Mouse (Mus musculus) stomach, postnatal 0 days (tissue): ENCODE measurements around the gene B3galnt2. TPM values are rescaled to one million over a fixed set of nuclear protein-coding genes. Genes with fewer than 3 reads are reported as not detected.

Experiments used
- ATAC-seq: fragments of 200-750 bp; cut with Nextera tagmentation; 2 replicates; pipeline ENCODE4 v1.8.0; 2017; ENCODE audit not compliant: low FRiP score, low TSS enrichment
- DNase-seq: peaks from one replicate; pipeline ENCODE4 v3.0.0-alpha.2; 2016; ENCODE audit warnings: low spot score
- H3K27ac ChIP-seq: fragments of 300-500 bp; sonication (generic); replicated peaks from 2 replicates; pipeline ENCODE4 v1.5.1; 2014; ENCODE audit warnings: mild to moderate bottlenecking, control low read depth
- H3K27me3 ChIP-seq: fragments of 300-500 bp; sonication (generic); 2 replicates; pipeline ENCODE4 v1.6.1; 2014; ENCODE audit warnings: low read length; ENCODE audit not compliant: control insufficient read depth, insufficient read depth
- H3K36me3 ChIP-seq: fragments of 300-500 bp; sonication (generic); 2 replicates; pipeline ENCODE4 v1.6.1; 2014; ENCODE audit warnings: low read length, mixed read lengths; ENCODE audit not compliant: control insufficient read depth, insufficient read depth
- H3K4me1 ChIP-seq: fragments of 300-500 bp; sonication (generic); replicated peaks from 2 replicates; pipeline ENCODE4 v1.6.1; 2014; ENCODE audit warnings: antibody characterized with exemption; ENCODE audit not compliant: control insufficient read depth, insufficient read depth
- H3K4me2 ChIP-seq: fragments of 300-500 bp; sonication (generic); replicated peaks from 2 replicates; pipeline ENCODE4 v1.6.1; 2014; ENCODE audit warnings: low read depth, mild to moderate bottlenecking, control low read depth, moderate library complexity
- H3K4me3 ChIP-seq: fragments of 300-500 bp; sonication (generic); 2 replicates; pipeline ENCODE4 v1.5.1; 2014; ENCODE audit warnings: low read depth, low read length, control low read depth
- H3K9ac ChIP-seq: fragments of 300-500 bp; sonication (generic); 2 replicates; pipeline ENCODE4 v1.6.1; 2014; ENCODE audit warnings: mild to moderate bottlenecking, low read length, control low read depth, mixed read lengths
- H3K9me3 ChIP-seq: fragments of 300-500 bp; sonication (generic); 2 replicates; pipeline ENCODE4 v1.6.1; 2016; ENCODE audit warnings: low read length; ENCODE audit not compliant: control insufficient read depth
- CTCF ChIP-seq: IDR thresholded peaks from 2 replicates; pipeline ENCODE4 v1.5.1; 2016; ENCODE audit warnings: antibody characterized with exemption, low read depth, mild to moderate bottlenecking, moderate library complexity
- EP300 ChIP-seq: optimal IDR thresholded peaks from 2 replicates; pipeline ENCODE3; 2016; ENCODE audit warnings: antibody characterized with exemption
- WGBS: fragments of 180-500 bp; shearing (Covaris S2); extraction: QIAGEN DNeasy Blood & Tissue Kit; methylation state at CpG from one replicate; pipeline ENCODE4 v1.1.7; 2014; 5-methylcytosine and 5-hydroxymethylcytosine counted together
- polyA plus RNA-seq: library from polyadenylated mRNA; unstranded; fragments of >200 nt; fragmentation: Nextera tagmentation; extraction: Ambion mirVana; gene quantifications from 2 replicates; pipeline ENCODE4 v1.2.1, GENCODE M21; 2015

Gene B3galnt2
- polyA plus RNA-seq, 1 experiment from 2014 or later, result 17.4 TPM

DNA sequence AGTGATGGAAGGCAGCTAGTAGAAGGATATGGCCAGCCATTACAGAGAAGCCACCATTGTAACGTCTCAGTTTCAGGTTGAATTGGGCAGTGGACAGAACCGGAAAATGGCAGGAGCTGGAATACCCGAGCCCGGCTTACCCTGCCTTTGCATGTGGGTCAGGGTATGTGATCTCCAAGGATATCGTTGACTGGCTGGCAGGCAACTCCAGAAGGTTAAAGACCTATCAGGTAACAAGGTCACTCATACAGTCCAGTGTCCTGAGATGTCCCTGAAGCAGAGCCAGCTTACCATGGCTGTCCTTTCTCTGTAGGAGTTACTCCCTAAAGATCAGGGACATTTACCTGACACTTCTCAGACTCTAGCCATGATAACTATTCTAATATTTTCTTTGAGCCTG, 40.8 kb downstream of the B3galnt2 start:
- peaks cover 19% of the 10 kb centered on the region for H3K36me3 ChIP-seq

GRCm38 (mm10) chr13:13997476-13997875, 43.2 kb downstream of the B3galnt2 start:
- ATAC-seq, result no peak
- WGBS, result 46% methylated on average over 5 of the region's 5 CpGs

More for the DNA sequence above, 40.8 kb downstream of the B3galnt2 start:
- Histone ChIP-seq H3K9me3 (no peaks in the 10 kb centered on the region), H3K27me3 (no peaks in the 10 kb centered on the region), H3K4me3 (no peak overlapping the region), H3K4me1 (no peaks in the 10 kb centered on the region), H3K4me2 (no peak overlapping the region), H3K27ac (no peak overlapping the region), H3K9ac (no peak overlapping the region)
- ATAC-seq, result no peak
- no peak for DNase-seq
- WGBS, result 87% methylated on average over 5 of the region's 5 CpGs
- TF ChIP-seq EP300, result no peak
- no peak for TF ChIP-seq CTCF

GRCm38 (mm10) chr13:14002706-14003105, 48.4 kb downstream of the B3galnt2 start:
- H3K27ac ChIP-seq, result no peak overlapping the region
- H3K9ac ChIP-seq, result no peak overlapping the region
- H3K4me3 ChIP-seq, result no peak overlapping the region
- no peaks in the 10 kb centered on the region for H3K4me1 ChIP-seq
- H3K36me3 ChIP-seq, result peaks cover 27% of the 10 kb centered on the region
- DNase-seq, result no peak
- H3K4me2 ChIP-seq, result no peak overlapping the region
- no peak for TF ChIP-seq EP300
- TF ChIP-seq CTCF, result no peak
- no peaks in the 10 kb centered on the region for H3K27me3 ChIP-seq
- ATAC-seq, result no peak
- WGBS, result 70% methylated on average over 2 of the region's 2 CpGs
- no peaks in the 10 kb centered on the region for H3K9me3 ChIP-seq

More at GRCm38 (mm10) chr13:13997476-13997875, 43.2 kb downstream of the B3galnt2 start:
- no peak overlapping the region for H3K9ac ChIP-seq
- no peak for TF ChIP-seq CTCF
- no peak for TF ChIP-seq EP300
- DNase-seq, result no peak
- no peaks in the 10 kb centered on the region for H3K4me1 ChIP-seq
- H3K36me3 ChIP-seq, result peaks cover 23% of the 10 kb centered on the region
- no peaks in the 10 kb centered on the region for H3K9me3 ChIP-seq
- H3K4me3 ChIP-seq, result no peak overlapping the region
- no peak overlapping the region for H3K27ac ChIP-seq
- H3K27me3 ChIP-seq, result no peaks in the 10 kb centered on the region
- no peak overlapping the region for H3K4me2 ChIP-seq

DNA sequence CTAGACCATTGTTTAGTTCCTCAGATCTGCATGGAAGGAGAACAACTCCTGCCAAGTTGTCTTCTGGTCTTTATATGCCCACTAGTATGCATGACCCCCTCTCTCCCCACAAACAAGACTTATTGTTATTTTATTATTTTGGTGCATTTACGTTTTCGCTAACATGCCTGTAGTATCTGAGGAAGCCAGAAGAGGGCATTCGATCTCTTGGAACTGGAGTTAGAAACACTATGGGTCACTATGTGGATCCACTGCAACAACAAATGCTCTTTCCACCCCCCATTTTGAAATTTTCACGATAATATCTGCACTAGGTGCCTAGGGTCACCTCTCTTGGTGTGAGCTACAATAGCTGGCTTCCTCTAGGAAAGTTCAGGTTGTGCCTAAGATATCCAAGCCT, 49.8 kb downstream of the B3galnt2 start:
- no peak overlapping the region for H3K4me3 ChIP-seq
- H3K27ac ChIP-seq, result no peak overlapping the region
- no peak for DNase-seq
- no peak overlapping the region for H3K9ac ChIP-seq
- no peaks in the 10 kb centered on the region for H3K4me1 ChIP-seq
- H3K27me3 ChIP-seq, result no peaks in the 10 kb centered on the region
- ATAC-seq, result no peak
- H3K4me2 ChIP-seq, result no peak overlapping the region
- H3K9me3 ChIP-seq, result no peaks in the 10 kb centered on the region
- H3K36me3 ChIP-seq, result peaks cover 22% of the 10 kb centered on the region
- 80% methylated on average over 4 of the region's 4 CpGs for WGBS
- TF ChIP-seq CTCF (peak; percentile 64), EP300 (no peak)

GRCm38 (mm10) chr13:14004999-14005398, 50.7 kb downstream of the B3galnt2 start:
- ATAC-seq (no peak), DNase-seq (no peak)
- 84% methylated on average over 5 of the region's 5 CpGs for WGBS
- Histone ChIP-seq H3K4me2 (no peak overlapping the region), H3K9ac (no peak overlapping the region), H3K36me3 (peaks cover 18% of the 10 kb centered on the region), H3K27ac (no peak overlapping the region), H3K4me1 (no peaks in the 10 kb centered on the region), H3K27me3 (no peaks in the 10 kb centered on the region), H3K9me3 (no peaks in the 10 kb centered on the region), H3K4me3 (no peak overlapping the region)
- no peak for TF ChIP-seq CTCF
- TF ChIP-seq EP300, result no peak

- H3K36me3 ChIP-seq, result peaks cover 15% of the 10 kb centered on the region
- TF ChIP-seq CTCF (no peak), EP300 (no peak)
These were observed 51.8 kb downstream of the B3galnt2 start for GRCm38 (mm10) chr13:14006056-14006455.

More at GRCm38 (mm10) chr13:14006056-14006455, 51.8 kb downstream of the B3galnt2 start:
- 62% methylated on average over 2 of the region's 2 CpGs for WGBS
- H3K9me3 ChIP-seq, result no peaks in the 10 kb centered on the region
- ATAC-seq, result no peak
- no peak overlapping the region for H3K9ac ChIP-seq
- H3K4me2 ChIP-seq, result no peak overlapping the region
- H3K4me1 ChIP-seq, result no peaks in the 10 kb centered on the region
- DNase-seq, result no peak
- H3K27ac ChIP-seq, result no peak overlapping the region
- no peaks in the 10 kb centered on the region for H3K27me3 ChIP-seq
- H3K4me3 ChIP-seq, result no peak overlapping the region
